In genomic region chrX:74352645-74353466, GRCm38 (mm10) we compare ENCODE assay signal across 8 mouse cellular contexts. TPM values are rescaled to one million over a fixed set of nuclear protein-coding genes. Genes with fewer than 3 reads are reported as not detected.
DNase-seq lines count a peak whose midpoint lies in the region; ATAC-seq lines count a peak whose summit lies in the region.

No protein-coding gene starts in this region.

- peak; percentile 56 for ATAC-seq in frontal cortex, adult (ENCODE audit: low TSS enrichment)
- ATAC-seq in erythroid progenitor cell, adult 5-6 weeks (replicated peaks; ENCODE audit: low FRiP score, poor library complexity, severe bottlenecking) = peak; percentile 73
- ATAC-seq in liver, embryonic 13.5 days (ENCODE audit: low read depth) = peak; percentile 58

- H3K27ac ChIP-seq in liver, embryonic 13.5 days = 0 out of 2 replicates have a peak overlapping the region, but pooled peaks have one; percentile 39

- no peaks in the 10 kb centered on the region for H3K9me3 ChIP-seq in liver, embryonic 13.5 days (replicated peaks)

- H3K4me2 ChIP-seq in liver, embryonic 13.5 days = peak overlapping the region; percentile 72

- no peaks in the 10 kb centered on the region for H3K27me3 ChIP-seq in liver, embryonic 13.5 days

- peak overlapping the region; percentile 72 for H3K9ac ChIP-seq in liver, embryonic 13.5 days

- no peak for DNase-seq in frontal cortex, postnatal 25 days (ENCODE audit: low spot score in 2 of 2)
- peak; percentile 11 for DNase-seq in 416B (ENCODE audit: low read depth)
- DNase-seq in liver, embryonic 13.5 days = no peak
- no peak for DNase-seq in adrenal gland, adult 18-20 months (ENCODE audit: low spot score in 2 of 2)
- DNase-seq in gastrocnemius, postnatal 4 days (ENCODE audit: low spot score in 2 of 2) = no peak
- DNase-seq in gastrocnemius, adult 8-10 months (ENCODE audit: low spot score in 2 of 2) = no peak

- peak overlapping the region; percentile 62 for H3K4me3 ChIP-seq in liver, embryonic 13.5 days (replicated peaks)

- no peaks in the 10 kb centered on the region for H3K36me3 ChIP-seq in liver, embryonic 13.5 days

- WGBS in liver, embryonic 13.5 days (ENCODE audit: insufficient replicate concordance) = 21% methylated on average over 13 of the region's 13 CpGs

- no peaks in the 10 kb centered on the region; the same call in 1 of the 2 replicates for H3K4me1 ChIP-seq in liver, embryonic 13.5 days (replicated peaks)

RNA-seq across cellular contexts. Expression of gene Lage3, which starts 0.6 kb away (rescaled TPM):
- total RNA-seq in erythroid progenitor cell, adult 5-6 weeks (2015; ENCODE audit: low replicate concordance) = 15.1 and 20.9 TPM in 2 replicates
- 8.2 and 9.5 TPM in 2 replicates for total RNA-seq in erythroid progenitor cell, adult 5-6 weeks (2017; ENCODE audit: low replicate concordance)
- polyA plus RNA-seq in liver, embryonic 13.5 days (2015; fragmentation: Nextera tagmentation; extraction: Ambion mirVana) = 62.2 and 71.7 TPM in 2 replicates
- 10 to 100 TPM; 43.2 to 53.2 TPM for total RNA-seq in adrenal gland, adult 18-20 months (2021)
- total RNA-seq in gastrocnemius, postnatal 4 days (2021) = 10 to 100 TPM; 39.8 to 48.0 TPM
- total RNA-seq in gastrocnemius, adult 8-10 months (2022) = 10 to 100 TPM; 36.1 to 50.3 (median 43.0) TPM

RNA-seq across cellular contexts. Expression of gene Ubl4a, which starts 20.2 kb away (rescaled TPM):
- 32.4 and 36.9 TPM in 2 replicates for total RNA-seq in erythroid progenitor cell, adult 5-6 weeks (2015; ENCODE audit: low replicate concordance)
- 5.3 and 11.0 TPM in 2 replicates for total RNA-seq in erythroid progenitor cell, adult 5-6 weeks (2017; ENCODE audit: low replicate concordance)
- 39.8 and 47.2 TPM in 2 replicates for polyA plus RNA-seq in liver, embryonic 13.5 days (2015; fragmentation: Nextera tagmentation; extraction: Ambion mirVana)
- 10 to 100 TPM; 61.4 to 63.9 TPM for total RNA-seq in adrenal gland, adult 18-20 months (2021)
- 10 to 100 TPM; 46.4 to 50.2 TPM for total RNA-seq in gastrocnemius, postnatal 4 days (2021)
- 10 to 100 TPM; 56.6 to 63.1 (median 60.5) TPM for total RNA-seq in gastrocnemius, adult 8-10 months (2022)

RNA-seq across cellular contexts. Expression of gene Slc10a3, which starts 20.3 kb away (rescaled TPM):
- total RNA-seq in erythroid progenitor cell, adult 5-6 weeks (2015; ENCODE audit: low replicate concordance) = 1.8 and 9.6 TPM in 2 replicates
- total RNA-seq in erythroid progenitor cell, adult 5-6 weeks (2017; ENCODE audit: low replicate concordance) = 2.2 TPM in 1 of 2 replicates, not detected in the other
- polyA plus RNA-seq in liver, embryonic 13.5 days (2015; fragmentation: Nextera tagmentation; extraction: Ambion mirVana) = 8.2 and 8.4 TPM in 2 replicates
- total RNA-seq in adrenal gland, adult 18-20 months (2021) = 10 to 100 TPM; 19.0 to 20.5 TPM
- total RNA-seq in gastrocnemius, postnatal 4 days (2021) = 1 to 10 TPM; 5.5 to 6.7 TPM
- total RNA-seq in gastrocnemius, adult 8-10 months (2022) = 1 to 10 TPM; 1.9 to 2.7 (median 2.4) TPM

RNA-seq across cellular contexts. Expression of gene Plxna3, which starts 24.0 kb away (rescaled TPM):
- total RNA-seq in erythroid progenitor cell, adult 5-6 weeks (2015; ENCODE audit: low replicate concordance) = not detected in 2 replicates
- total RNA-seq in erythroid progenitor cell, adult 5-6 weeks (2017; ENCODE audit: low replicate concordance) = not detected in 2 replicates
- 1.2 and 1.3 TPM in 2 replicates for polyA plus RNA-seq in liver, embryonic 13.5 days (2015; fragmentation: Nextera tagmentation; extraction: Ambion mirVana)
- total RNA-seq in adrenal gland, adult 18-20 months (2021) = 10 to 100 TPM in 1 of 2 experiments, 1 to 10 TPM in 1; 8.1 to 15.4 TPM
- 10 to 100 TPM in 1 of 2 experiments, 1 to 10 TPM in 1; 9.9 to 10.2 TPM for total RNA-seq in gastrocnemius, postnatal 4 days (2021)
- total RNA-seq in gastrocnemius, adult 8-10 months (2022) = under 1 TPM; 0.27 to 0.73 (median 0.58) TPM

RNA-seq across cellular contexts. Expression of gene Fam50a, which starts 40.0 kb away (rescaled TPM):
- 20.5 and 38.1 TPM in 2 replicates for total RNA-seq in erythroid progenitor cell, adult 5-6 weeks (2015; ENCODE audit: low replicate concordance)
- total RNA-seq in erythroid progenitor cell, adult 5-6 weeks (2017; ENCODE audit: low replicate concordance) = 30.1 and 43.0 TPM in 2 replicates
- 37.8 and 42.6 TPM in 2 replicates for polyA plus RNA-seq in liver, embryonic 13.5 days (2015; fragmentation: Nextera tagmentation; extraction: Ambion mirVana)
- 10 to 100 TPM; 63.3 to 65.8 TPM for total RNA-seq in adrenal gland, adult 18-20 months (2021)
- 10 to 100 TPM; 40.2 to 45.1 TPM for total RNA-seq in gastrocnemius, postnatal 4 days (2021)
- total RNA-seq in gastrocnemius, adult 8-10 months (2022) = 10 to 100 TPM; 22.6 to 26.2 (median 24.4) TPM
